Mouse (Mus musculus): ENCODE results near the gene Cdh12. TPM values are rescaled to one million over a fixed set of nuclear protein-coding genes. Genes with fewer than 3 reads are reported as not detected.
"Not testable (repeated sequence)": the region's sequence is repeated elsewhere in the genome, so short reads cannot be mapped to it uniquely, and the experiment has no call there.

The Cdh12 gene
- total and polyA plus RNA-seq, 3 experiments, result 0.03 to 0.09 TPM; not detected in 1

DNA sequence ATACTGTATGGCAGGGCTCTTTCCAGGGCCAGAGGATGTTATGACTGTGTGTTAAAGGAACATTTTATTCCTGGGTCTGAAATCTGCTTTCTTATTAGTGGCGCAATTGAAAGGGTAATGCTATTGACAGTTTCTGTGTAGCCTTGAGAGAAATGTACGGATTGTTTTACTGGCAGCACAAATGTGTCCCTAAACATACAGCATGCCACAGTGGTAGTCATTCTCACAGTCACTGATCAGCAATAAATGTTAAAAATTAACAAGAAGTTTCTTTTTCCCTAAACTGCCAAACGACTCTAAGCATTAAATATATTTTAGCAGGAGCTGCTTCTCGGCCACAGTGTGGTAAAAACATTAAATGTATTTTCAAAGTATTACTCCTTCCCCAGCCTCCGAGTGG lies 926.4 kb downstream of the Cdh12 start:
- DNase-seq, result no peak

- no peak for DNase-seq
These were observed 926.8 kb downstream of the Cdh12 start for GRCm38 (mm10) chr15:21375871-21376270.

- not testable (repeated sequence) for DNase-seq
These were observed 942.4 kb downstream of the Cdh12 start for GRCm38 (mm10) chr15:21391442-21391841.

DNA sequence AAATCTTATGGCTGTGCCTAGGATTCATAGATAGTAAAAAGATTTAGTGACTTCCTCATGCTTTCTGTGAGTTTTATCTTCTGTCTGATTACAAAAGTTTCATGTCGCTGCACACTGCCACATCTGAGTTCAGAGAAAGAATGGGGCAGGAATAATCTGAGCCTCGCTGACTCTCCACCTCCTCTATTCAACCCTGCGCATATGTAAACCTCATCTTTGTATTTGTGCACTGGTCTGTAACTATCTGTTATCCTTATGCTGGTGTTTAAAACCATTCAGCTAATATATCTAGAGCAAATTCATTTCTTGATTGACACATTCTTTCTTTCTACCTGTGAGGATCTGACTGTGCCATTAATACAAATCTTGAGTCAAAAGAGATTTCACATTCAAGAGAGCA lies 944.0 kb downstream of the Cdh12 start:
- DNase-seq, result no peak

GRCm38 (mm10) chr15:21405196-21405595 lies 956.1 kb downstream of the Cdh12 start:
- no peak for DNase-seq

DNA sequence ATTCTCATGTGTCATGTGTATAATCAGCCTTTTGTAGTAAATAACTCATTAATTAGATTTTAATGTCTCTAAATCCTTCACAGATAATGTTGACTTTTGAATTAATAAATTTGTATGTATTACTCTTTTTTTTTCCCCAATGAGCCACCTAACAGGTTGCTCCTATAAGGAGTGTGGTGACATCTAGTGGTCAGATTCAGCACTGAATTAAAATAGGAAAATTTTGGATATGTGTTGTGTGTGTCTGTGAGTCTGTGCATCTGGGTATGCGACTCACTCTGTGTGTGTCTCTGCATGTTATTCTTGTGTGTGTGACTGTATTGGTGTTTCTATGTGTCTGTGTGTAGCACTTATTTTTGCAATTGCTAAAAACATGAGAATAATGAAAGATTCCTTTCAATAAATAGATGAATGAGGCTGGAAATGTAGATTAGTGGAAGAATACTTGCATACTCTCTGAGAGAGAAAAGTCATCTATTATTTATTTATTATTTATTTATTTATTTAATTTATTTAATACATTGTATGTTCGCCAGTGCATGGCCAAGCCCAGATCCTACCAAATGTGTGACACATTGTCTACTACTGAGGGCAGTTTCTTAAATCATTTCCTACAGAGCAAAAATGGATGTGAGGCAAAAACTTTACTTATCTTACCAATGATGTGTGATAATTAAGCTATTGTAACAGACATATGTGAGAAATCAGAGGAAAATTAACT lies 958.4 kb downstream of the Cdh12 start:
- DNase-seq, result no peak

DNA sequence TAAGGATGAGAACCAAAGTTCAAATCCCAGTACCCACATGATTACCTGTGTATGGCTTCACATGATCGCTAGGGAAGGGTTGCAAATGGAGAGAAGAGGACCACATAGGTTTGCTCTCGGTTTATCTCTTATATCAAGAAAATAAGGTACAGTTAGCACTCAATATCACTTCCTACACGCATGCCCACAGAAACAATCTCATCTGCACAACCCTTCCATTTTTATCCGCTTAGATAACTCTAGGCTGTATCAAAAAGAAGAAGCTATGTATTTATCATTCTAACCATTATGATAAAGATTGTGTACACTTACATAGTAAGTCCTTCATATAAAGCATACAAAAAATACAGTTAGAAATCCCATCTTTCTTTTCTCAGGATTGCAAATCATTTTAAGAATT lies 988.3 kb downstream of the Cdh12 start:
- DNase-seq, result no peak

GRCm38 (mm10) chr15:21437924-21438323 lies 988.9 kb downstream of the Cdh12 start:
- no peak for DNase-seq

DNA sequence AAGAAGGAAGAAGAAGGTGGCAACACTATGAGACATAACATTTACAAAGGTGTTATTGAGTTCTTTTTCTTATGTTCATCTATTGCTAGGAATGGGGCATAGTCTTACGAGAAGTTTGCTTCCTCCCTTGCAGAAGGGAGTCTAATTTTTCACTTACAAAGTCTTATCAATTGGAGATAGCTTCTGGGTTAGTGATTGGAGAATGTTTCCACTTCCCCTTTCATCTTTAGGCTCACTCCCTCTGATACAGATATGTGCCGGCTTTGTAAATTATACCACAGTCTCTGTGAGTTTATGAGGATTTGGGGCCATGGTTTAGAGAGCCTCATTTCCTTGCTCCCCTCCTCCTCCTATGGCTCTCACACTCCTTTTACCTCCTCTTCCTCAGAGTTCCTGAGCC lies 1009.0 kb downstream of the Cdh12 start:
- DNase-seq, result no peak

- DNase-seq, result no peak
These were observed 1070.3 kb downstream of the Cdh12 start for GRCm38 (mm10) chr15:21519355-21519869.

- DNase-seq, result no peak
These were observed 1081.7 kb downstream of the Cdh12 start for GRCm38 (mm10) chr15:21530804-21531203.

- no peak for DNase-seq
These were observed 1087.8 kb downstream of the Cdh12 start for GRCm38 (mm10) chr15:21536909-21537308.

DNA sequence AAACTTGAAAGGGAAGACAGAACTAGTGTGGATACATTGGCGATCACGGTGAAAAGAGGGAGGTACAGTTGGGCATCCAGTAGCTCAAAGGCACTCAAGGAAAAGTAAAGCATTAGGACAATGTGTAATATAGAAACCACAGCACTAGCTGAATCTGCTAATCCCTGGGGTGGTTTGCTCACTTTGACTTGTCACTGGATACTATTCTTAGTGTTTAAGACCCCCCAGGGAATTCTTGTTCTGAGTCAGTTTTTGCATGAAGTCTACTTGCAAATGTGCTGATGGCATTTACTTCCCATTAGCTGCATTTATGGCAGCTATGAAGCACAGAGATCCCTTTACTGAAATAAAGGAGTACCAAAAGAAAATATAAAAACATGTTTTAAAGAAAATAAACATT lies 1095.7 kb downstream of the Cdh12 start:
- no peak for DNase-seq

GRCm38 (mm10) chr15:21555981-21556380 lies 1106.9 kb downstream of the Cdh12 start:
- DNase-seq, result no peak

GRCm38 (mm10) chr15:21566314-21567051 lies 1117.4 kb downstream of the Cdh12 start:
- no peak for DNase-seq

- no peak for DNase-seq
These were observed 1155.4 kb downstream of the Cdh12 start for GRCm38 (mm10) chr15:21604510-21604909.

Small RNAs within 50 kb of the gene (microRNA-seq; reads per million reads assigned to microRNA genes)
- 0 reads per million in 2 experiments for gene Gm27397

Other genes with a start within 250 kb of the Cdh12 start
- under 1 TPM in 1 of 2 experiments, not detected in 1; 0.17 TPM for gene Acot10, start 217.5 kb downstream of the Cdh12 start, total RNA-seq (2021)
- gene Acot10, start 217.5 kb downstream of the Cdh12 start, polyA plus RNA-seq (2012; rRNA removed), result not detected in 2 replicates